Mouse (Mus musculus): Measurements from ENCODE around the gene Gm27027.

Gm27027 gene

GRCm38 (mm10) chr2:93975526-93976435 is 20.4 kb downstream of the Gm27027 start:
- DNase-seq = peak; percentile 50

- DNase-seq = peak; percentile 27
These were observed 21.1 kb downstream of the Gm27027 start for GRCm38 (mm10) chr2:93975041-93975440.

GRCm38 (mm10) chr2:93971647-93972046 is 24.5 kb downstream of the Gm27027 start:
- no peak for DNase-seq

GRCm38 (mm10) chr2:93964494-93965160 is 31.5 kb downstream of the Gm27027 start:
- DNase-seq = no peak

GRCm38 (mm10) chr2:93963802-93964201 is 32.4 kb downstream of the Gm27027 start:
- DNase-seq = no peak

GRCm38 (mm10) chr2:93961716-93962115 is 34.4 kb downstream of the Gm27027 start:
- no peak for DNase-seq

GRCm38 (mm10) chr2:93959346-93959745 is 36.8 kb downstream of the Gm27027 start:
- no peak for DNase-seq

- no peak for DNase-seq
These were observed 37.9 kb downstream of the Gm27027 start for GRCm38 (mm10) chr2:93958216-93958615.

GRCm38 (mm10) chr2:93957785-93958175 is 38.4 kb downstream of the Gm27027 start:
- no peak for DNase-seq

GRCm38 (mm10) chr2:93956908-93957784 is 39.0 kb downstream of the Gm27027 start, which contains the start of gene Gm13889:
Gene Gm13889, minus strand, starts transcription at chr2:93957201.
- DNase-seq = peak; percentile 77

GRCm38 (mm10) chr2:93956331-93956801 is 39.8 kb downstream of the Gm27027 start:
- DNase-seq = peak; percentile 76

GRCm38 (mm10) chr2:93955886-93956285 is 40.3 kb downstream of the Gm27027 start:
- DNase-seq = no peak

- DNase-seq = peak; percentile 38
These were observed 41.2 kb downstream of the Gm27027 start for GRCm38 (mm10) chr2:93954781-93955578.

- no peak for DNase-seq
These were observed 42.4 kb downstream of the Gm27027 start for GRCm38 (mm10) chr2:93953726-93954125.

- DNase-seq = no peak
These were observed 49.2 kb downstream of the Gm27027 start for GRCm38 (mm10) chr2:93946976-93947375.

GRCm38 (mm10) chr2:93944855-93945254 is 51.3 kb downstream of the Gm27027 start:
- no peak for DNase-seq

GRCm38 (mm10) chr2:93944099-93944498 is 52.1 kb downstream of the Gm27027 start:
- DNase-seq = no peak

GRCm38 (mm10) chr2:93941670-93942069 is 54.5 kb downstream of the Gm27027 start:
- DNase-seq = no peak

GRCm38 (mm10) chr2:93938534-93938933 is 57.6 kb downstream of the Gm27027 start:
- no peak for DNase-seq

GRCm38 (mm10) chr2:93928866-93929265 is 67.3 kb downstream of the Gm27027 start:
- DNase-seq = no peak

- no peak for DNase-seq
These were observed 68.3 kb downstream of the Gm27027 start for GRCm38 (mm10) chr2:93927701-93928437.
